Mouse (Mus musculus): ENCODE results near the gene Glt8d2.
A peak's percentile ranks its signal among the peaks of the same experiment; 100 is the strongest.
"Not testable (repeated sequence)": the region's sequence is repeated elsewhere in the genome, so short reads cannot be mapped to it uniquely, and the experiment has no call there.

The Glt8d2 gene

DNA sequence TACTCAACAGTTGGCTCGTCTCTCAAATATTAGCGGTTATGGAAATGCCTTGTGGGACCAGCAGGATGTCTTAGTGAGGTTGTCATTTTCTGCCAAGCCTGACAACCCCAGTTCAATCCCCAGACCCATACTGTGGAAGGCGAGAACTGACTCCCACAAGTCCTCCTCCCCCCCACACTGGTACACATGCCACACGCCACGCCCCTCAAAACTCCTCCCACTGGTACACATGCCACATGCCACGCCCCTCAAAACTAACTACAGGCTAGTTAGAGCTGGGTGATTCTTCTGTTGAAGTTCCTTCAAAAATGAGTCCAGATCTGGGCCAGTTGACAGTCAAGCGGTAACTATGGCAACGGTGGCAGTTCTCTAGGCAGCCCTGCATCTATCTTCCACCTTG is 44.4 kb downstream of the Glt8d2 start:
- no peak for DNase-seq (ENCODE audit: low spot score)

DNA sequence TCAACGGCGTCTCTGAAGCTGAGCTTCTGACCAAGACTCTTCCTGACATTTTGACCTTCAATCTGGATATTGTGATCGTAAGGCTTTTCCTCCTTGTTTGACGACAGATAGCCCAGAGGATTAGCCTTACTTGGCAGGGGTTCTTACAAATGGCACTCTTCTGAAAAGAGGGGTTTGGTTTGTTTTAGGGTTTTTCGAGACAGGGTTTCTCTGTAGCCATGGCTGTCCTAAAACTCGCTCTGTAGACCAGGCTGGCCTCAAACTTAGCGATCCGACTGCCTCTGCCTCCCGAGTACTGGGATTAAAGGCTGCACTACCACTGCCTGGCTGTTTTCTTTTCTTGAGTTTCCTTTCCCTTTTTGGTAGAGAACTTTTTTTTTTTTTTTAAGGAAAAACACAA is 49.0 kb downstream of the Glt8d2 start:
- no peak for DNase-seq (ENCODE audit: low spot score)

DNA sequence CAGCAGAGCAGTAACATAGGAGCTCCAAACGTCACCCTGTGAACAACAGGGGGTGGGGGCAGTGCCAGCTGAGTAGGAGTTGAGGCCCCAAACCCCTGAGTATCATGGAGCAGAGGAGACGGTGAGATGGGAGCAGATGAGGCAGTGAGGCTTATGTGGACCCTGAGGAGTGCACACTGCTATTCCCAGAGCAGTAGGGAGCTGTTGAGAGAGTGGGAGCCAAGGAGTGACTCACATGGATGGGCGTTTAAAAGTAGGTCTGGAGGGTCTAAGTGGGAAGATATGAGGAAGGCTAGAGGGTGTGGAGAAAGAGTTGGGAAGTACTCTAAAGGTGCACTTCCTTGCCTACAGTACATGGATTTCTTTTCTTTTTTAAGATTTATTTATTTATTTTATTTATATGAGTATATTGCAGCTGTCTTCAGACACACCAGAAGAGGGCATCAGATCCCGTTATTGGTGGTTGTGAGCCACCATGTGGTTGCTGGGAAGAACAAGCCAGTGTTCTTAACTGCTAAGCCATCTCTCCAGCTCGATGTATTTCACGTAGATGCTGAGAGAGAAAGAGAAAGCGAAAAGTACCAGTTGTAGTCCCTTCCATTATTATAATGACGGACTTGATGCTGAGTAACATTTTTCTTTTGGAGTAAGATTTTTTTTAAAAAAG is 51.3 kb downstream of the Glt8d2 start:
- DNase-seq (ENCODE audit: low spot score): no peak

DNA sequence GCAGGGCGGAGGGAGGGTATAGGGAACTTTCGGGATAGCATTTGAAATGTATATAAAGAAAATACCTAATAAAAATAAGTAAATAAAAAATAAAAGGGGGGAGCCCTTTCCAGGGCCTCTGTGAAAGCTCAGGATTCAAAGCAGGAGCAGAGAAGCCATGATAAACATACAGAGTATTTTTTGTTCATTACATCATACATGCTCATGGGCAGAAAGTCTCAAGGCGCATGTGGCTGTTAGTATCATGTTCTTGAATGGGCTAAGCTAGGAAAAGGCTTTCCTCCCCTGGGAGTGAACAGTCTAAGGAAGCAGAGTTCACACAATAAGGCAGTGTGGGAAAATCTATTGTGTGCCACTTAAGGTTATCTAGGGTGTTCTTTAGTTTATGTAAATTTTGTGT is 54.1 kb downstream of the Glt8d2 start:
- no peak for DNase-seq (ENCODE audit: low spot score)

DNA sequence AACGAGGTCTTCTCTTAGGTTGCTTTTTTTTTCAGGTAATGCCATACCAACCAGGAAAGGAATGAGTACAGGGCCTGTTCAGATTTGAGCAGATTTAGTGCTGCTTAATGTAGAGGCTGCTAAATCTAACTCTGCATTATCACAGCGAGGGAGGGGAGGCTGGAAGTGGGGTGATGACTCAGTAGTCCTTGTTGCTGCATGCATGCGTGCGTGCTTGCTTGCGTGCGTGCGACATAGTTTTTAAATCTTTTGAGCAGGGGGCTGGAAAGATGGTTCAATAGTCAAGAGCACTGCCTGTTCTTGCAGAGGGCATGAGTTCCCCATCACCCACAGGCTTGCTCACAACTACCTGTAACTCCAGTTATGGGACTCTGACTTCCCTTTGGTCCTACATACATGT is 56.1 kb downstream of the Glt8d2 start:
- DNase-seq (ENCODE audit: low spot score): no peak

DNA sequence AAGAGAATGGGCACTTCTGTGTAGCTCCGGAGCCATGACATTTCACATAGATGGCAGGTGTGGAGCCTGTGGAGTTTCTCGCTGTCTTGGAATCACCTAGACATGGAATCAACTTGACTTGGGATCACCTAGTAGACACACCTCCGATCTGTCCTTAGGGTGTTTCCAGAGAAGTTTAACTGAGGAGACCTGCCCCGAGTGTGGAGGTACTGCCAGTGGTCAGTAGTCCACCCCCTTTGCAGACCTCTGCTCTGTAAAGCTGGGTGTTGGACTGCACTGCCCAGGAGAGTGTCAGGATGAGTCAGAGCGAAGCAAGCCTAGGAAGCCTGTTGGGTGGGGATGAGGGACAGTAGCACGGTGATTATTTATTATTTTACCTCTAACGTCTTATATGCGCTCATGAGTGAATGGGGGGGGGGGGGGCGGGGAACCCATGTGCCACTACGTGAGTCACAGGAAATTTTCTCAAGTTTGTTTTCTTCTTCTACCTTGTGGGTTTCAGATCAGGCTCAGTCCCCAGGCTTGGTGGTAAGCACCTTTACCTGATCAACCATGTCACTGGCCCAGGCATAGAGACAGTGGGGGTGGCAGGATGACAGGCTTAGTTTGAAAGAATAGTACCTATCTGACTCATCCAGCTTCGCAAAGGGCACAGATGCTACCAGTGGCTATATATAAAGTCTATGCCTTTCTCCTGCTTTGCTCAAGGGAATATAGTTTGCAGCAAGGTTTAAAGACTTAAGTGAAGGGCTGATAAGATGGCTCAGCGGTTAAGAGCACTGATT is 57.8 kb downstream of the Glt8d2 start:
- DNase-seq (ENCODE audit: low spot score): no peak

DNA sequence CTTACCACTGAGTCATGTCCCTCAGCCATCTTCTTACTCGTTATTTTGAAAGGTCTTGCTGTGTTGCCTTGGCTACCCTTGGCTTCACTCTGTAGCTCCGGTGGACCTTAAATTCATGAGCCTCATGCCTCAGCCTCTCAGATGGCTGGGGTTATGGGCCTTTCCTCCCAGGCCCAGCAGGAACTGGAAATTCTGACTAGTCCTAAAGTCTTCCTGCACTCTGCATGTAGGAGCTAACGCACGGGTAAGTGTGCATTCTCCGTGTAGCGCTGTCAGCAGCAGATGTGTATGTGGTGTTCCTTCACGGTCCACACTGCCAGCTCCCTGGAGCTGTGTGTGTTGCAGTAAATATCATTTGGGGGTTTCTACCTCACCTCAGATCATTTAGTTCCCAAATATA is 59.3 kb downstream of the Glt8d2 start:
- no peak for DNase-seq (ENCODE audit: low spot score)

DNA sequence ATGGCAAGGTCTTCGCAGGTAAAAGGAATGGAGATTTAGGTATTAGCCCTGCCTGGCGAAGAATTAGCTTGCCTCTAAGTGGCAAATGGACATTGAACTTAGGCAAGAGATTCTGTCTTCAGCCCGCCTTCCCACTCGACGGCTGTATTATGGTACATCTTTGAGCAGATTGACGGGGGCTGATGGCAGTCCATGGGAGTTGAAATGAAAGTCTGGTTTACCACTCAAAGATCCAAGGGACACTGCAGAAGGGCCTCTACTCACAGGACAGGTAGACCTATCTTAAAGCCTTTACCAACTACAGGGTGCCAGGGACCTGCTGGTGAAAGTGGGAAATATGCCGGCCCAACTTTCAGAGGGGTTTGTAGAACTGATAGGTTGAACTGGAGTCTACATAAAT is 60.0 kb downstream of the Glt8d2 start:
- no peak for DNase-seq (ENCODE audit: low spot score)

DNA sequence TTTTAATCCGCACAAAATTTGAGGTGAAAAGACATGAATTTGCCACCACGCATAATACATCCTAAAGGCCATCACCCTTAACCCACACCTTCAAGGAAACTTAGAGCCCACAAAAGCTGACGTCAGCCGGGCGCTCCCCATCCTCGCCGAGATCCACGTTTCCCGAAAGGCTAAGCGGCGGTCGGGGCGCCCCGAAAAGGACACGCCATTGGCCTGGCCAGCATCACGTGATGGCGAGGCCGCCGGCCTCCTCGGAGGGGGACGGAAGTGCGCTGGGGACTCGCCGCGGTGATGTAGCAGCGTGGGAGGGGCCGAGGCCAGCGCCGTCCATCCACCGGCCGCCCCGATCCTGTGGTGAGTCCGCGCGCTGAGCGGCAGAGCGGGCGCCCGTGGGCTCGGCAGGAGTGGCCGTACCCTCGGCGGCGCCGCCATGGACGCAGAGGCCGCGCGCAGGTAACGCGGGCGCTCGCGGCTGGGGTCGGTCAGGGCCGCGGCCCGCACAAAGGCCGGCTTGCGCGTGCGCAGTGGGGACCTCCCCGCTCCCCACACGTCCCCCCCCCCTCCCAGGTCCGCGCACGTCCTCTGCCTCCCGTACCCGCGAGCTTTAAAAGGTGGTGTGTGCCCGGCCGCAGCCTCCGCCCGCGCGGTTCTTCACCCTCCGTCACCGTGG is 60.7 kb downstream of the Glt8d2 start, which contains the start of gene Tdg:
Gene Tdg, plus strand, starts transcription at position 243 of the 670 bp plus-strand sequence.
- peak; percentile 92 for DNase-seq (ENCODE audit: low spot score)

DNA sequence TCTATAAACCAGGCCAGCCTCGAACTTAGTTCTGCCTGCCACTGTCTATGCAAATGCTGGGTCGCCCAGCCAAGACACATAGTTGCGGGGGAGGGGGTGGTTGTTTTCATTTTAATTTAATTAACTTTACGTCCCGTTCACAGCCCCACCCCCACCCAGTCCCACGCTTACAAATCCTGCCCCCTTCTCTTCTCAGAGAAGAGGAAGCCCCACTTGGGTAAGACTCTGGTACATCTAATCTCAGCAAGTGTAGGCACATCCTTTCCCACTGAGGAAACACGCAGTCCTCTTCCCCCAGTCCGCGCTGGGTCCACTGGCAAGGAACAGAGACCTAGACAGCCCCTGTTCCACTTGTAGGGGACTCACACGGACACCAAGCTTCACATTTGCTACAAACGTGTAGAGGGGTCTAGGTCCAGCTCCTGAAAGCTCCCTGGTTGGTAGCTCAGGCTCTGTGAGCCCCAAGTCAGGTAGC is 61.3 kb downstream of the Glt8d2 start:
- DNase-seq (ENCODE audit: low spot score): no peak

DNA sequence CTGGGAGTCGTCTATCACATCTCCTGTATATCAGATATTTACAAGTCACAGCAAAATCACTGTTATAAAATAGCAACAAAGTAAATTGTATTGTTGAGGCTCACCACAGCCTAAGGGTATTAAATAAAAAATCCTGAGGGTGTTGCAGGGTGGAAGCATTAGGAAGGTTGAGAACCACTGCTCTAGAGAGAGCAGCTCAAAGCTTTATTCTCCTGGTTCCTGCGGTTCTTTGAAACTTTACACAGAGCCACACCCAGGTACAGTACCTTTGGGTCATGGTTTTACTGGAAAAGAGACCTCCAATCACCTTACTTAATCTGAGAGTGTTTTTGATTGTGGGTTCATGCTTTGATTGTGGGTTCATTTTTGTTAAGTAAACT is 66.9 kb downstream of the Glt8d2 start:
- not testable (repeated sequence) for DNase-seq (ENCODE audit: low spot score)

DNA sequence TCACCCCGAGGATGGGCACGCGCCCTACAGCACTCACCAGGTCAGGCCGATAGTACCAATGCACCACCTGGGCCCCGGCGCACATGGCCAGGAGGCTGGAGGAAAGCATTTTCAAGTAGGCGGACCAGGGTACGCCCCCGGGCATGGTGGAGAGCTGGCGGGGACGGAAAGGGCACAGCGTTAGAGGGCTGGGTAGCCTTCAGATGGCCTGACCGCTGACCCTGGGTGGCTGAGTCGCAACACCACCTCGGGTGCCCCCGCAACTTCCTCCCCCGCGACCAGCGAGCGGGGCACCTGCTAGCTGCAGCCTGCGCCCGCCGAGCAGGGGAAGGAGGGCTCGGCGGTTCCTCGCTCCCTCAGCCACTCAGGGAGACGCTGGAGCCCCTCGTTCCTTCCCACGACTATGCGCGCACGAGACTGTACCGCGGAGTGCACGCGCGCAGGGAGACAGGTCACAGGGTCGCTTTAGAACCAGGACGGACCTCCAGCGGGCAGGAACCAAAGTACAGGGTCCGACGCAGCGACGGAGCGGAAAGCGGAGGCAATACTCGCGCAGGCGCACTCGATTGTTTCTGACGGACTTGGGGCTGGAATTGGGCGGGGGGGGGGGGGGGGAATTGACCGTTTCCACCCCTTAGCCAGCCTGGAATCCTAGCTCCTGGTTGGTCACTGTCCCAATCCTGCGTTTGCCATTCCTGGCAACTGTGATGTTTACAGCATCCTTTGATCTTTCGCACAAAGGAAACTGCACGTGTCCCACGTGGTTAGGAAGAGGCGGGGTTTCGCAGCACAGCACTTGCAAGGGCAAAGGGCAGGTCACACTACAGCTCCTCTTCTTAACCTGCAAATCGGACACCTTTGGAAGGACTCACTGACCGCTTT is 67.5 kb downstream of the Glt8d2 start, which contains the start of gene 1190007I07Rik:
Gene 1190007I07Rik, minus strand, starts transcription at position 558 of the 882 bp plus-strand sequence.
- DNase-seq (ENCODE audit: low spot score): peak; percentile 78

DNA sequence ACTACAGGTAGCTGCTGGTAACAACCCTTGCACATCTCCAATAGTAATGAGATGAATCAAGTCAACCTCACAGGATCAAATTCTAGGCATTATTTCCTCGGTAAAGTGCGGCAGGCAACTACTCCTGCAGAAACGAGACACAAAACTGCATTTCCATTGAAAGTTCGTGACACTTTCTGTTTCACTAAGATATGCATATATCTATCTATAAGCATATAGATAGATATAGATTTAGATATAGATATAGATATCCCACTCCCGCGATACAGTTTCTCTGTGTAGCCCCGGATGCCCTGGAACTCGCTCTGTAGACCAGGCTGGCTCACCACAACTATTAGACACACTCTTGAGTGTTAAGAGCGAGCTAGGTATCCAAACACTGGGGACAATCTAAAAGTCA is 68.2 kb downstream of the Glt8d2 start:
- DNase-seq (ENCODE audit: low spot score): no peak
